Mouse (Mus musculus): Measurements from ENCODE around the gene Fhad1.

GRCm38 (mm10) chr4:141900421-141900820 is 114.5 kb downstream of the Fhad1 start:
- TF ChIP-seq CTCF (conservative IDR thresholded peaks at IDR 0.05; ENCODE audit: insufficient read depth, insufficient read length, low read depth, low read length) (no peak), POLR2A (IDR thresholded peaks at IDR 0.05; ENCODE audit: low read depth, low read length) (no peak)

Data from kidney, adult 2 months (tissue).